Mouse (Mus musculus) right cerebral cortex, postnatal 14 days (tissue): ENCODE measurements around the gene Dlat.
"Not testable (repeated sequence)": the region's sequence is repeated elsewhere in the genome, so short reads cannot be mapped to it uniquely, and the experiment has no call there.

Experiments
- DNase-seq: peaks from one replicate; pipeline ENCODE4 v3.0.0; 2022

Gene Dlat

DNA sequence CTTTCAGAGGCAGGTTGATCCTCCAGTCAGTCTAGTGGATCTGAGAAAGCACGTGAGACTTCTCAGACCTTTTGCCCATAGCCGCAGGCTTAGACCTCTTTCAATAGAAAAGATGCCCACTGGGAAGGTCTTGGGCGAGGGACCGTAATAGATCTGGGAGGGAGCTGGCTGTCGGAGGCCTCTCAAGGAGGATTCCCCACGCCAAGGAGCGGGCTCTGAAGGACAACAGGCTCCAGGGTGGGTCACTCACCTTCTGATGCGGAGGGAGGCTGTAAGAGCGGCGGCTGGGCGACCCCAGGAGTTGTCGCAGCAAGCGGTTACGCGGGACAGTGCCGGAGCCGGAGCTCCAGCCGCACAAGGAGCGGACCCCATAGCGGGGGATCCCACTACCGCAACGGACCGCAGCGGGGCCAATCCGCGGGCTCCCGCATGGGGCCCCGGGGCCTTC lies 615 bp downstream of the Dlat start:
- DNase-seq: no peak

DNA sequence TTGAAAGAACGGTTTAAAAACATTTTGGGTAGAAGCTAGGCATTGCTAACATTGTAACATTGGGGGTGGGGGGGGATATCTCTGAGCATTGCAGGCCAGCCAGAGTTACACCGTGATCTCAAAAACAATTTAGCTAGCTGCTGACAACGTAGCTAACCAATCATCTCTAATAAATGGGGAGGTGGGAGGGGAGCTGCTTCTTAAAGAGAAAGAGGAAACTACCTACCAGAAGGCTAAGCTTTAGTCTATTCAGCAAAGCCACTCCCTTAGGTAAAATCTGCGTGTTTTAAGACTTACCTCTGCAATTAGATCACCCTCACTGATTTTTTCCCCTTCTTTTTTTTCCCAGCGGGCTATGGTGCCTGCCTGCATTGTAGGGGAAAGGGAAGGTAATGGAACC lies 1.2 kb downstream of the Dlat start:
- DNase-seq: no peak

DNA sequence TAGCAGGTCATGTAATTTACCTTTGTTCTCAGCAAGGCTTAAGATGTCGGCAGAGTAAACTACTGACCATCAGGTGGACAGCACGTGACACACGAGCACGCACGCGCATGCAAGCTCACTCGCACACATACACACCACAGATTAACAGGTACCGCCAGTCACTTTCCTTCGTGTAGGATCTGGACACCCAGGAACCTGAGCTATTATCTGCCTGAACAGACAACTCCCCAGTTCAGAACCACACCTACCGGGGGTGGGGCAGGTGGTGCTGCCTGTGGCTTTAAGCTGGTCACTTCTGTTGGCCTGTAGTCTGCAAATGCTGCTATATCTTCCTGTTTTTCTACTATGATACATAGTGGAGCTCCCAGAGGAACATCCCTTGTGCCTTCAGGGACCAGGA lies 9.1 kb downstream of the Dlat start:
- no peak for DNase-seq

DNA sequence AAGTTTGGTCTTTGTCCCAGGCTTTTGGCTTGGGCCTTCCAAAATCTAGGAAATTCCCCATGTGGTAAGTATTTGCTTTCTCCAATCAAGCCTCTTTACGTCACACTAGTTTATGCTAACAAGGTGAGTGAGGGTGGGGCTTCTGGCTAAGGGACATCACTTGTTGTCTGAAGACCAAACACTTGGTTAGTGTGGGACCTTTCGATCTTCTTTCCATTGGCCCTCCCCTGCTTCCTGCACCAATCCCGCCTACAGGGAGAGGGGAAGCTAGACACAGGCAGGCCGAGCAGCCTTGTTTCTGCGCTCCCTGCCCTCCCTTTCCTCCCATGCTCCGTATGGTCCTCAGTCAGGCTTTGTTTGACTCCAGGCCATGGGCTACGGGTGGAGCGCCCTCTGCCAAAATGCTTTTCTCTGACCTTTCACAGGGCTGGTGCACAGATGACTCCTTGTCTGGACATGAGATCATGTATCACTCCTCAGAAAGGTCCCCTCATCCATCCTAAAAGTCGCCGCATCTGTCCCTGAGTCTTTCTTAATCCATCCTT lies 12.7 kb downstream of the Dlat start:
- no peak for DNase-seq

DNA sequence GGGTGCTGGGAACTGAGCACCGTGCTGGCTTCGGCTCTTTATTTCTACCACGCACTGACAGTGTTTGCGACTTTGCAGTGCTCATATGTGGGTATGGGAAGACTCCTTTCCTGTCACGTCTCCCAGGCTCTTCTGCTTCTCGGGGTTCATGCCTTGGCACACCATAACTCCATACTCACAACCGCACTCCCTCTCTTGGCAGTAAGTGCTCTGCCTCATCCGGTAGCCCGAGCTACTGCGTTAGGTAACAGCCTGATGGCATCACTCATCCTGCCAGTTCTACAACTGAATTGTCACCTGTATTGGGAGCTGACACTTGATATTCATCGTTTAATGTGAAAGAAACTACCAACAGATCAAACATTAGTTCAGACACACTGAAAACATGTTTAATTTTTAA lies 25.3 kb downstream of the Dlat start:
- DNase-seq: no peak

DNA sequence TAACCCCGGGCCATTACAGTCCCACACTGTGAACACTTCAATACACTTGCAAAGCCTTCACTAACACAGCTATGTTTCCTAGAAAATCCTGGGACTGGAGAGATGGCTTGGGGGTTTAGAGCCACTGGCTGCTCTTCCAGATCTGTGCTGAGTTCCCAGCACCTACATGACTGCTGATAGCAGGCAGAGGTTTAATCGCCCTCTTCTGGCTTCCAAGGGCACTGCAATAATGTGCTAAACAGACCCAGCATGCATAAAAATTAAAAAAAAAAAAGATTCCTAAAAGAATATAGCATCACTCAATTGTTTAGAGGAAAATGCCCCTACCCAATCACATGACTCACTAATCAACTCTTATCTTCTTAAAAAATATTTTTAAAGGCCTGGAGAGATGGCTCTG lies 26.5 kb downstream of the Dlat start:
- no peak for DNase-seq

DNA sequence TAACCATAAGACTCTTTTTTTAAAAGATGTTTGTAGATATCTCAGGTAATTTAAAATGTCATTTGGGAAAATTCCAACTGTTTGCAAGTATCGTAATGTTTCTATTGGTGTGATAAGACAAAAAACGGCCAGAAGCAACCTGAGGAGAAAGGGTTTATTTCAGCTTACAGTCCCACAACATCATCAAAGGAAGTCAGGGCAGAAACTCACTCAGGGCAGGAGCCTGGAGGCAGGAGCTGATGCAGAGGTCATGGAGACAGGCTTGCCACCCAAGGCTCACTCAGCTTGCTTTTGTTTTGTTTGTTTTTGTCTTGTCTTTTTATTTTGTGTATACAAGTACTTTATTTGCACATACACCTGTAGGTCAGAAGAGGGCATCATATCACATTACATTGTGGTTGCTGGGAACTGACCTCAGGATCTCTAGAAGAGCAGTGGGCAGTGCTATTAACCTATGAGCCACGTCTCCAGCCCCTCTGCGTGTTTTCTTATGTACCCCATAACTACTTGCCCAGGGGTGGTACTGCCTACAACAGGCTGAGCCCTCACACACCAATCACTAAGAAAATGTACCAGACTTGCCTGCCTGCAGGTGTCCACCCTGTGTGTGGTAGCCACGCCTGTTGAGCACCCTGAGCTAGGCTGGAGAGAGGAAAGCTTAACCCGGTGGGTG lies 27.4 kb downstream of the Dlat start:
- DNase-seq: no peak

DNA sequence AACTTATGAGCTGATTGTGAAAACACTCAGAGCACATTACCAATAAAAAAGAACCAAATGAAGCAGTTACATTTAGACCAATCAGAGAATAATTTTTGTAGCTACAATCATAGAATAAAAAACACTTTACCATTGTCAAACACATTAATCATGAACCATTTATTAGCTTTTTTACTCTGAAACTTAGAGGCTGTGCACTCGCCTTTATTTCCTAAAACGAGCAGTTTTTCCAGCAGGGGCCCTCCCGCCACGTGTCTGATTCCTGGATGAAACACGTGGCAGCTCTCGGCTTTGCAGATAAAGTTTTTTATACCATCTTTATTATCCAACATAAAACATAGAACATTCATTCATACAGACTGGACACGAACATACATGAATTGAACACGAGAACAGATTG lies 28.7 kb downstream of the Dlat start:
- not testable (repeated sequence) for DNase-seq

DNA sequence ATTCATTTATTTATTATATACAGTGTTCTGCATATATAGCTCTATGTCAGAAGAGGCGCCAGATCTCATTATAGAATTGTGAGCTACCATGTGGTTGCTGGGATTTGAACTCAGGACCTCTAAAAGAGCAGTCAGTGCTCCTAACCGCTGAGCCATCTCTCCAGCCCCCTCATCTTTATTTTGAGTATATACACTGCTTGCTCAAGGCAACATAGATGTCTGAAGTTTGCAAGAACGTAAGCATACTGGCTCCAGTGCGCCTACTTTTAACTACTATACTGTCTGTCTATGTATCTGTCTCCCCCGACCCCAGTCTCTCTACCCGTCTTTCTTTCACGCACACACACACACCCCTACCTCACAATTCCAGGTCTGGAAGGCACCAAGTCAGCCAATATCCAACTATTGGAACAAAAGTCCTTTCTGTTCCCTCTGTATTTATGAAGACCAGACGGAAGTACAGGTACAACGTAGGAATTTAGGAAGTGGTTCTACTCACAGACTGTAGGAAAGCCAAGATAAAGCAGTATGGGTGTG lies 41.7 kb downstream of the Dlat start:
- no peak for DNase-seq

DNA sequence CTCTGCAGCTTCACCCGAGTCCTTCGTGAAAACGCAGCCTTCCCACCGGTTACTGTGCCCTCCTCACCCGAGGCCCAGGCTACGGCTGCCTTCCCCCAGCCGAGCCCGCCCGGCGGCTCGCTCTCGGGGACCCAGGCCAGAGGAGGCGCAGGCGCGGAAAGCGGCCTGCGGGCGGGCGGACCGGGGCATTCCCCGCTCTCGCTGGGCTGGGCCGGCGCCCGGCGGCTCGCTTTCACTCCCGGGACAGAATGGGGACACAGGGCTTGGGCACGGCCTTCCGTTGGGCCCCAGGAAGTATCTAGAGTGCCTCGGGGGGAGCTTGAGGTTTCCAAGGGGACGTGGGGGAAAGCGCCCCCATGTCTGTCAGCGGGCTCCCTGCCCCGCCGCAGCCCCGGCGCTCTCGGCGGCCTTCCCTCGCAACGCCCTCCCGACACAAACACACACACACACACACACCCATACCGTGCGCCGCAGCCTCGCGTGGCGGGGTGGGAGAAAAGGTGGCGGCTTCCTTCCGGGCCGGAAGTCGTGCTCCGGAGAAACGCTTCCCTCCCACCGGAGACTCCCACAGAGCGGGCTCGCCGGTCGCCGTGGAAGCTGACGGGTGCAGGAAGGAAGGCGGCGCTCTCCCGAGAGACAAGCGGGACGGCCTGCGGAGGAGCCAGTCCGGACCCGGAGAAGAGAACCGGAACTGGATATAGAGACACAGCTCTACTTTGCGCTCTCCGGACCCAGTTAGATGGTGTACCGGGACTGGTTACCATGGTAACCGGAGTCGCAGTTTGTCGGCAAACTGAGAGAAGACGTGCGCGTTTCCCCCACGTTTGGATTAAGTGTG lies 42.6 kb downstream of the Dlat start, which contains the start of the genes Pih1d2 and Nkapd1:
Gene Pih1d2, plus strand, starts transcription at position 556 of the 838 bp plus-strand sequence.
Gene Nkapd1, minus strand, starts transcription at position 699 of the 838 bp plus-strand sequence.
- DNase-seq: peak; percentile 75

DNA sequence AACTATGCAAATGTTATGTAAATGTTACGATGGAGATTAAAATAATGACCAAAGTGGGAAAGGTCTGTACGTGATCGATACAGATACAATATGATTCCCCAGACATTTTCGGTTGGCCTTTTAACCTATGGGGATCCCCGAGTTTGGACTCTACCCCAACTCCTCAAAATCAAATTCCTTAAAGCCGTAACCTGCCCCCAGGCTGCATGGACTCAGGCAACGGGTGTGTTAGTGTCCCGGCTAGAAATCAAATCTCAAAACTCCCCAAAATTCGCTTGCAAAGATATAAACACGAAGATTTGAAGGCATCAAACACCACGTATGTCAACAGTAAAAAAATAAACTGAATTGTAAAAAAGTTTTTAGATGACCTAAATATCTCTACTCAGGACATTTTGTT lies 43.4 kb downstream of the Dlat start:
- DNase-seq: no peak

DNA sequence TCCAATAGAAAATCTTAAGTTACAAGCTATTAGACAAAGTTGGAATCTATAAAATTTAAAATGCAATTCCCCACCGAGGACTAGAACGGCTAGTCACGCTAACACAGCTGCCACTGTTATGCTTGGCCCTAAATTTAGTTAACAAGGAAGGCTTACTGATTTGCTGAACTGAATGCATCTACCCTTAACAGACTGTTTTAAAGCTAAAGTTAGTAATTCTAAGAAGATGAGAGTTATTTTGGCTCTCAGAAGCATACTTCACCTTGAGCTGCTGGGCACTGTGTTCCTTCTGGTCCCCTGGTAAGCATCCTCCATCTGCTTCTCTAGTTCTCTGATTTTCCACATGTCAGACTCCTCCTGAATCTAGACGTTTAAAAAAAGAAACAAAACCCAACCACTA lies 47.5 kb downstream of the Dlat start:
- no peak for DNase-seq

DNA sequence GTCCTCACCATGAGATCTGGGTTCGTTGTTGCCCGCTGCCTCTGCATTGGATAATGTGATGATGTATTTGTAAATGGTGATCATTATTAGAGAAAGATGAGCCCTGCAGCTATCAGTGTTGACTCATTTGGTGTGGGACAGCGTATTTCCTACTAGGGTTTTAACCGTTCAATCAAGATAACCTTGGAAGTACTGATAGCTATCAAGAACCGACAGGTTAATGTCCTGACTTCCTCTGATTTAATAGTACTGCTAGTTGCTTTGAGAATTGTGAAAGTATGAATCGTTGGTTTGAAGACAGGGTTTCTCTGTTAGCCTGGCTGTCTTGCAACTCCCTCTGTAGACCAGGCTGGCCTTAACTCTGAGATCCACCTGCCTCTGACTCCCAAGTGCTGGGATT lies 55.2 kb downstream of the Dlat start:
- DNase-seq: no peak

DNA sequence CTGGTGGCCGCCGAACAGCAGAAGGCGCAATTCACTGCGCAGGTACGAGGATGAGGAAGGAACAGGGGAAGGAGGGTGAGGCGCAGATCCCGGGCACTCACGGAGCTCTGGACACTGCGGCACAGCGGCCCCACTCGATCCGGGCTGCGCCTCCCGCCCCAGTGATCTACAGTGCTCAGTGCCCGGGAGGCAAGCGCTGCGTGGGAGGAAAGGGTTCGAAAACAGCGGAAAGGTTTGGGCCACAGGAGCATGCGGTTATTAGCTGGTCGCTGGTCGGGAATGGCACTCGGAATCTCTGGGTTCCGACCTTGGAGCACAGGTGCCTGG lies 55.6 kb downstream of the Dlat start:
- no peak for DNase-seq

DNA sequence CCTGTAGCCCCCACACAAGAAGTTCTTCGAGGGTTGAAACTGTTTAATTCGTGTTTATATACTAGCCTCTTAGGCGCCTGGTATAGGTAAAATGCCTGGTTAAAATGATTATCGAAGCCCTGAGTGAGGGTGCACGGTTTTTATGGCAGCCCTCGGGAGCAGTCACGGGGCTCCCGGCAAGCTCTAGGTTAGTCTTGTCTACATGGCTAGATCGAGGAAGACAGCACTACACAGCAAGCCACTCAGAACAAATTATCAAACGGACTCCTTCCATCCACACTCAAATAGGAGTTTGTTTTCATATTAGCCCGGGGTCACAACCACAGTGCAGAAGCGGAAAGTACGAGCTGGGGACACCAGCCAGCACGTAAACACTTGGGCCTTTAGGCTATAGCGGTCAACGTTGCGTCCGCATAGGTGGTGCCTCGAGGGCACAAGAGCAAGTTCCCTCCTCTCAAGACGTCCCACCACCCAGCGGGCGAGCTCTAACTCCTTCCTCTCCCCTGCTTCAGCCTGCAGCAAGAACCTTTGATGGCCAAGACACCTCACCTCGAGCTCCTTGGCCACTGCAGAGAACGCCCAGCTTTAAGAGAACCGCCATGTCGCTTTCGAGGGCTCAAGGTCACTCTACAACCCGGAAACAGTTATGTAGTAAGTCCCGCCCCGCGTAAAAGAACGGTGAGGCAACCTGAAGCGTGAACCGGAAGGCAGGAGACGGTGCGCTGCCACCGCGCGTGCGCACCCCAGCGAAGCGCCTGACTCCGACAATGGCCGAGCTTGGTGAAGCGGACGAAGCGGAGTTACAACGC lies 56.2 kb downstream of the Dlat start, which contains the start of the genes Sdhd and Timm8b:
Gene Sdhd, minus strand, starts transcription at position 624 of the 809 bp plus-strand sequence.
Gene Timm8b, plus strand, starts transcription at position 722 of the 809 bp plus-strand sequence.
- peak; percentile 92 for DNase-seq

DNA sequence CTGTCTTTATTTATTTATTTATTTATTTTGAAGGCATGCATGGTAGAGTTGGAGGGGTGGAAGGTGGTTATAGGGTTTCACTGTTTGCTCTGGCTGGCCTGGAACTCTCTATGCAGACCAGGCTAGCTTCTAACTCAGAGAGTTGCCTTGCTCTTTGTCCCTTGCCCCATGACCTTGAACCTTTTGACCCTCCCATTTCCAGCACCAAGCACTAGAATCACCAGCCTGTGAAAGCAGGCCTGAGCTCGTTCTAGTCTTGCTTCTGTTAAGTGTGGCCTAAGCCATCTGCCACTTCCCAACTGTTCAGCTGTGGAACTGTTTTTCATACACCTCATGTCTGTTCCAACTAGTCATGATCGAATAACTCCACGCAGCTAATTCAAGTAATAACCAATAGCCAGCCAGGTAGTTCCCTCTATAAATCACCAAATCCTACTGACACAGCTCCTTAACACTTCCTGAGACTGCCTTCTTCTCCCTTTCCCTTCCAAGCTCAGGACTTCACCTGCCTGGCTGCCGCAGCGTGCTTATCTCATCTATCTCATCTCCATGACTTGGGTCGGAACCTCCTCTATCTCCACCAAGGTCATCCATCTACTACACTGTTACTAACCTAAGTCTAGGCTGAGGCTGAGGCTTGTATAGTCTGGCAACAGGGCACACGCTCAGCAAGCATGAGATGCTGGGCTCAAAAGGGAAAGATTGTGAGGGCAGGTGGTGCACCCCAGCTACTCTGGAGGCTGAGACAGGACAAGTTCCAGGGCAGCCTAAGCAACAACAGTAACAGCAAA lies 57.3 kb downstream of the Dlat start:
- no peak for DNase-seq

DNA sequence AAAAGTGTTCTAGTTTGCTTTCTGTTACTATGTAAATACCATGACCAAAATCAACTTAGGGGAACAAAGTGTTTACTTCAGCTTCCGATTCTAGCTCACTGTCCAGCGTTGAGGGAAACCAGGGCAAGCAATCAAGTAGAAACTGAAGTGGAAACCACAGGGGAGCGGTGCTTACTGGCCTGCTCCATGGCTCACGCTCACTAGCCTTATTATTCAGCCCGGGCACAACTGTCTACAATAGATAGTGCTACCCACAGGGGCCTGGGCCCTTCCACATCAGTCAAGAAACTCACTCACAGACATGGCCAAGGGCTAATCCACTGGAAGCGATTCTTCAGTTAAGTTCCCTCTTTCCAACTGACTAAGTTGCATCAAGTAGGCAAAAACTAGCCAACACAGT lies 58.0 kb downstream of the Dlat start:
- no peak for DNase-seq

DNA sequence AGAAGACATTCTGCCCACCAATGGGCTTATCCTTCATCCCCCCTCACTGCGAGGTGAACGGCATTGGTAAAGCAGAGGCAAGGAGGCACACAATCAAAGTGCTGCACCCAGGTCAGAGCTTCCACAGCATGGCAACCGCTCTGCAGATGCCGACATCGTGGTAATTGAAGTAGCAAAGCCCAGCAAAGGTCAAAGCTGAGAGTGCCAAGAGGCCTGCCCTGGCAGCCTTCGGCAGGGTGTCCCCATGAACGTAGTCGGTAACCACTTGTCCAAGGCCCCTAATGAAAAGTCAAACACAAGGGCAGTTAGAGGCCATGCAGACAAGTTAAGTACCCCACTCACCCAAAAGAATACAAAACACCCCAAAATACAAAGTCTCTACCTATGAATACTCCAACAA lies 62.6 kb downstream of the Dlat start:
- DNase-seq: no peak

DNA sequence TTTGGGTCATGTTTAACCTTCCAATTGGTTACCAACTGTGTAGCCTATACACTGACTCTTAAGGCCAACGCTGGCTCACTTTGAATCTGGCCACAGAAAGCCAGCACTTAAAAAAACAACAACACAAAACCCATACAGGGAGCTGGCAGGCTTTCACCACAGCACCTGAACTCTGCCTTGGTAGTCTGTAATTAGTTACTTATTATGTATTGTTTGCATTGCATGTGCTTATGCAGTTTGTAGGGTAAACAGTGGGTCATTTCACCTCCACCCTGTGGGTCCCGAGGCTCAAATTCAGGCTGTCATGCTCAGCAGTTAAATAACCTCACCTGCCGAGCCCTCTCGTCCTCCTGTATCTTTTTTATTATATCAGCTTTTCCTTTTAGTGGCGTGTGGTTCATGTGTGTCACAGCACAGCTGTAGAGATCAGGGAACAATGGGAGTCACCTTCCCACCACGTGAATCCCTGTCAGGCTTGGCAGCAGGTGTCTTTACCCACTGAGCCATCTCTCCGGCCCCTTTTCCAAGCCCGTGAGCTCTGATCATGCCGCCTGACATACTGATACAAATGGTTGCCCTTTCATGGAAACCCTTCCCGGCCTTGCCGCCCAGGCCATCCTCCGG lies 64.7 kb downstream of the Dlat start:
- DNase-seq: no peak

DNA sequence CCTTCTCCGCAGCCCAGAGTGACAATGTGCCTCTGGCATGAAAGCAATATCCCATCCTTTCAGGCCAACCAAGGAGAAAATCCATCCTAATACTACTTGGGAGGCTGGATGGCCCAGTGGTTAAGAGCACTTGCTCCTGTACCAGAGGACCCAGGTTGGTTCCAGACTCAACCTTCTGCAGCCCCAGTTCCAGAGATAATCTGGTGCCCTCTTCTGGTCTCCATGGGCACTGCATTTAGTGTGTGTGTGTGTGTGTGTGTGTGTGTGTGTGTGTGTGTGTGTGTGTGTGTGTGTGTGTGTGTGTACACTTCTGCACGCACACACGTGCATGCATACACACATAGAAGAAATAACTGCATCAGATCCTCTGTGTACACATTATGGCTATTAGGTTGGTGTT lies 66.0 kb downstream of the Dlat start:
- no peak for DNase-seq

DNA sequence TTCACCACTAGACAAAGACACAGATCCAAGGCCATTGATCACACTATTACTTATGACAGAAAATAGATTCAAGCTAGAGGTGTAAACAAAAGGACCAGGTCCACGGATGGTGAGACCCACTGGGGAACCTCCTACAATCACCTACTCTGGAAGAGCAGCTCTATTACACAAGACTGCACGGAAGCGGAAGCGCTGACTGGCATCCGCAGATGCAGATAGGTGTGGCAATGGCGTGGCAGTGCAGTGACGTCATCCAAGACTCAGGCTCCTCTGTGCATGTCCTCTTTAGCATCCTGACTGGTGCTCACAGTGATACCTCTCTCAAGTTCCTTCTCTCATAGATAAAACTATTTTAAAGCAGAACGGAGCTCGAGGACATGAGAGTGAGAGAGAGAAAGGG lies 66.6 kb downstream of the Dlat start:
- DNase-seq: no peak
